ENCODE assay signal across 11 mouse cellular contexts in genomic region chr9:54037717-54038116, GRCm38 (mm10). TPM values are rescaled to one million over a fixed set of nuclear protein-coding genes. Genes with fewer than 3 reads are reported as not detected.
DNase-seq lines count a peak whose midpoint lies in the region; ATAC-seq and TF ChIP-seq lines count a peak whose summit lies in the region.
"Had no signal": no experiment of that assay in that cellular context is flagged by ENCODE, and none has a peak within 500 bp of the region (broad histone marks: within the 10 kb centered on the region; RNA-seq: fewer than 3 reads in every experiment).

No protein-coding gene starts in this region.

- 0 out of 2 replicates have a peak, but pooled peaks have one; percentile 34 for ATAC-seq in hindbrain, embryonic 15.5 days (ENCODE audit: low FRiP score, low read depth)
- no peak for ATAC-seq in hindbrain, embryonic 13.5 days (ENCODE audit: low FRiP score)
- ATAC-seq in midbrain, postnatal 0 days (ENCODE audit: low FRiP score), result no peak

- peak; percentile 67 to 84 for DNase-seq in cerebellum, postnatal 10 days
- peak; percentile 35 for DNase-seq in layer of hippocampus, adult 11-12 months (ENCODE audit: low spot score)
- peak; percentile 84 for DNase-seq in midbrain, postnatal 0 days (ENCODE audit: low spot score)
- no peak for DNase-seq in retina, embryonic 14.5 days (ENCODE audit: low spot score)
- no peak for DNase-seq in kidney, adult 18-20 months
- no peak for DNase-seq in spleen, postnatal 4 days (ENCODE audit: low spot score in 2 of 2)
- DNase-seq: heart, adult 2 months had no signal

- no peaks in the 10 kb centered on the region for H3K4me1 ChIP-seq in hindbrain, embryonic 15.5 days (replicated peaks)
- peaks cover 10% of the 10 kb centered on the region for H3K4me1 ChIP-seq in hindbrain, embryonic 13.5 days (replicated peaks)
- H3K4me1 ChIP-seq in midbrain, postnatal 0 days (ENCODE audit: insufficient read depth, low read length), result no peaks in the 10 kb centered on the region

- no peak for TF ChIP-seq CTCF in midbrain, postnatal 0 days (IDR thresholded peaks at IDR 0.05)

- H3K4me2 ChIP-seq in hindbrain, embryonic 15.5 days, result no peak overlapping the region
- H3K4me2 ChIP-seq in hindbrain, embryonic 13.5 days, result no peak overlapping the region
- peak overlapping the region; percentile 16; the same call in 1 of the 2 replicates for H3K4me2 ChIP-seq in midbrain, postnatal 0 days (ENCODE audit: low read depth, low read length, poor library complexity, severe bottlenecking)

- no peak overlapping the region for H3K4me3 ChIP-seq in hindbrain, embryonic 15.5 days
- no peak overlapping the region for H3K4me3 ChIP-seq in hindbrain, embryonic 13.5 days
- no peak overlapping the region for H3K4me3 ChIP-seq in midbrain, postnatal 0 days (ENCODE audit: low read depth, low read length)
- H3K4me3 ChIP-seq: heart, adult 2 months had no signal

- H3K27ac ChIP-seq in hindbrain, embryonic 15.5 days (replicated peaks), result no peak overlapping the region
- H3K27ac ChIP-seq in hindbrain, embryonic 13.5 days, result no peak overlapping the region
- H3K27ac ChIP-seq in midbrain, postnatal 0 days (ENCODE audit: low read depth, low read length), result no peak overlapping the region
- H3K27ac ChIP-seq: heart, adult 2 months had no signal

- no peaks in the 10 kb centered on the region for H3K36me3 ChIP-seq in hindbrain, embryonic 15.5 days
- no peaks in the 10 kb centered on the region for H3K36me3 ChIP-seq in hindbrain, embryonic 13.5 days
- no peaks in the 10 kb centered on the region for H3K36me3 ChIP-seq in midbrain, postnatal 0 days (ENCODE audit: insufficient read depth, low read length)

- H3K9me3 ChIP-seq in hindbrain, embryonic 15.5 days, result no peaks in the 10 kb centered on the region
- H3K9me3 ChIP-seq in hindbrain, embryonic 13.5 days, result no peaks in the 10 kb centered on the region
- no peaks in the 10 kb centered on the region for H3K9me3 ChIP-seq in midbrain, postnatal 0 days (ENCODE audit: low read length)

- no peaks in the 10 kb centered on the region for H3K27me3 ChIP-seq in hindbrain, embryonic 15.5 days
- H3K27me3 ChIP-seq in hindbrain, embryonic 13.5 days, result no peaks in the 10 kb centered on the region
- no peaks in the 10 kb centered on the region for H3K27me3 ChIP-seq in midbrain, postnatal 0 days (ENCODE audit: insufficient read depth, low read length)

- 34% methylated on average over 9 of the region's 9 CpGs for WGBS in hindbrain, embryonic 15.5 days
- 49% methylated on average over 9 of the region's 9 CpGs for WGBS in hindbrain, embryonic 13.5 days
- WGBS in midbrain, postnatal 0 days, result 33% methylated on average over 9 of the region's 9 CpGs

- no peak overlapping the region for H3K9ac ChIP-seq in hindbrain, embryonic 15.5 days
- no peak overlapping the region for H3K9ac ChIP-seq in hindbrain, embryonic 13.5 days
- H3K9ac ChIP-seq in midbrain, postnatal 0 days (replicated peaks; ENCODE audit: low read length, poor library complexity, severe bottlenecking), result no peak overlapping the region

RNA-seq across cellular contexts. Expression of gene Tnfaip8l3, which starts 30.5 kb away (rescaled TPM):
- 0.56 and 0.87 TPM in 2 replicates for polyA plus RNA-seq in hindbrain, embryonic 15.5 days (2015; fragmentation: Nextera tagmentation; extraction: Ambion mirVana)
- 0.43 and 0.58 TPM in 2 replicates for polyA plus RNA-seq in hindbrain, embryonic 13.5 days (2015; fragmentation: Nextera tagmentation; extraction: Ambion mirVana)
- 1.1 and 2.2 TPM in 2 replicates for total RNA-seq in midbrain, postnatal 0 days (2014; rRNA removed)
- polyA plus RNA-seq in midbrain, postnatal 0 days (2015; fragmentation: Nextera tagmentation; extraction: Ambion mirVana), result 0.32 and 0.33 TPM in 2 replicates
- total RNA-seq: hematopoietic stem cell, adult 5-6 weeks; monocyte, adult 5-6 weeks had no signal

Comparison
In these comparisons a context has a peak if more than half of its experiments do, and no peak if none do; other contexts are left out.
1. DNase-seq: peak in cerebellum, postnatal 10 days (2 of 2), layer of hippocampus, adult 11-12 months (single experiment) and midbrain, postnatal 0 days (single experiment); none in retina, embryonic 14.5 days (single experiment), kidney, adult 18-20 months (single experiment) and spleen, postnatal 4 days (0 of 2).